Mouse (Mus musculus) kidney, postnatal 36 days (tissue): Measurements from ENCODE around the gene Ino80e.

Experiments
- DNase-seq, 2 experiments: peaks; one replicate each; pipeline ENCODE4 v3.0.0; 2021 to 2022; ENCODE audit warnings: mixed read lengths in 2 of 2

The Ino80e gene

GRCm38 (mm10) chr7:126855641-126856040 lies 6.5 kb downstream of the Ino80e start:
- DNase-seq: no peak

- peak; percentile 81 to 83 for DNase-seq
Observed at GRCm38 (mm10) chr7:126853454-126853853, 8.7 kb downstream of the Ino80e start.

GRCm38 (mm10) chr7:126851192-126851591 lies 11.0 kb downstream of the Ino80e start:
- DNase-seq: no peak

GRCm38 (mm10) chr7:126850161-126850560 lies 12.0 kb downstream of the Ino80e start:
- DNase-seq: no peak

- DNase-seq: no peak
Observed at GRCm38 (mm10) chr7:126848794-126849193, 13.4 kb downstream of the Ino80e start.

- no peak for DNase-seq
Observed at GRCm38 (mm10) chr7:126847421-126848398, 14.5 kb downstream of the Ino80e start.

GRCm38 (mm10) chr7:126847116-126847420 lies 15.1 kb downstream of the Ino80e start, which contains the start of gene Doc2a:
Gene Doc2a, plus strand, starts transcription at chr7:126847416.
- no peak for DNase-seq

- no peak for DNase-seq
Observed at GRCm38 (mm10) chr7:126845516-126845915, 16.7 kb downstream of the Ino80e start.

GRCm38 (mm10) chr7:126843276-126843675 lies 18.9 kb downstream of the Ino80e start:
- no peak for DNase-seq

GRCm38 (mm10) chr7:126833294-126833693 lies 28.9 kb downstream of the Ino80e start:
- no peak for DNase-seq

- DNase-seq: peak; percentile 87 to 92
Observed at GRCm38 (mm10) chr7:126832036-126832598, 30.1 kb downstream of the Ino80e start.

- no peak for DNase-seq
Observed at GRCm38 (mm10) chr7:126831539-126831938, 30.6 kb downstream of the Ino80e start, which contains the start of gene 4930451I11Rik. Gene 4930451I11Rik, minus strand, starts transcription at chr7:126831639.

- no peak for DNase-seq
Observed at GRCm38 (mm10) chr7:126825952-126826351, 36.2 kb downstream of the Ino80e start.

- DNase-seq: peak in 1 of 2 experiments; percentile 57
Observed at GRCm38 (mm10) chr7:126825403-126825802, 36.8 kb downstream of the Ino80e start.

GRCm38 (mm10) chr7:126823940-126824339 lies 38.2 kb downstream of the Ino80e start:
- no peak for DNase-seq

GRCm38 (mm10) chr7:126823202-126823711 lies 38.9 kb downstream of the Ino80e start:
- no peak for DNase-seq

GRCm38 (mm10) chr7:126822741-126823140 lies 39.4 kb downstream of the Ino80e start:
- peak; percentile 16 to 37 for DNase-seq

- DNase-seq: peak; percentile 79 to 91
Observed at GRCm38 (mm10) chr7:126821835-126822511, 40.2 kb downstream of the Ino80e start.

- no peak for DNase-seq
Observed at GRCm38 (mm10) chr7:126818818-126819217, 43.4 kb downstream of the Ino80e start.

- DNase-seq: no peak
Observed at GRCm38 (mm10) chr7:126817595-126817994, 44.6 kb downstream of the Ino80e start.

- DNase-seq: no peak
Observed at GRCm38 (mm10) chr7:126816494-126816893, 45.7 kb downstream of the Ino80e start.

- DNase-seq: no peak
Observed at GRCm38 (mm10) chr7:126815726-126816222, 46.4 kb downstream of the Ino80e start.
